Mouse (Mus musculus): ENCODE results near the gene Kcnma1. TPM values are rescaled to one million over a fixed set of nuclear protein-coding genes. Genes with fewer than 3 reads are reported as not detected.

Kcnma1 gene
- polyA plus RNA-seq, 1 experiment from 2014 or later: 6.0 TPM

DNA sequence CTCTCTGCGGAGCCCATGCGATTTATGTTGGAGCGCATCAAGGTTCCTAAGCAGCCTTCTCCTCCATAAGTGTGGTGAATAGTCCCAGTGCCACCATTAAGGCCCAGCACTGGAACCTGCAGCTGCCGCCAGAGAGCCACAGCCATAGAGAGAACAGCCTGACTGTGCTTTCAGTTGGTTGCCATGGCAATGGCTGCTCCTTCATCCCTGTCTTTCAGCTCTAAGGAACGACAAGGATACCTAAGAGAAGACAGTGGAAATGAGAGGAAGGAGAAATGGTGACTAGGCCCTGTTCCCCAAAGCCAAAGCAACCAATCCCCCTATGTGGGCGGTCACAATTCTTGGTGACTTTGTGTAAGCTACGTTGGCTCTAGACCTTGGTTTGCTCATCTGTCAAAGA lies 303.3 kb downstream of the Kcnma1 start:
- H3K9ac ChIP-seq (ENCODE audit: low read depth, low read length): no peak overlapping the region
- no peaks in the 10 kb centered on the region for H3K36me3 ChIP-seq (ENCODE audit: control insufficient read depth, insufficient read depth, low read length)
- H3K4me2 ChIP-seq (ENCODE audit: low read depth, low read length): no peak overlapping the region
- H3K27ac ChIP-seq (ENCODE audit: low read length): no peak overlapping the region
- no peaks in the 10 kb centered on the region for H3K27me3 ChIP-seq (replicated peaks; ENCODE audit: control insufficient read depth, insufficient read depth, low read length)
- no peaks in the 10 kb centered on the region for H3K9me3 ChIP-seq (ENCODE audit: control insufficient read depth, low read length)
- 79% methylated on average over 7 of the region's 7 CpGs for WGBS
- no peaks in the 10 kb centered on the region for H3K4me1 ChIP-seq (ENCODE audit: control insufficient read depth, insufficient read depth, low read length)
- no peak for ATAC-seq
- H3K4me3 ChIP-seq (ENCODE audit: low read length): no peak overlapping the region

- WGBS: 53% methylated on average over 10 of the region's 10 CpGs
- H3K4me3 ChIP-seq (ENCODE audit: low read length): no peak overlapping the region
- no peaks in the 10 kb centered on the region for H3K9me3 ChIP-seq (ENCODE audit: control insufficient read depth, low read length)
- no peaks in the 10 kb centered on the region for H3K27me3 ChIP-seq (replicated peaks; ENCODE audit: control insufficient read depth, insufficient read depth, low read length)
- no peaks in the 10 kb centered on the region for H3K4me1 ChIP-seq (ENCODE audit: control insufficient read depth, insufficient read depth, low read length)
- H3K36me3 ChIP-seq (ENCODE audit: control insufficient read depth, insufficient read depth, low read length): no peaks in the 10 kb centered on the region
- ATAC-seq: no peak
- no peak overlapping the region for H3K4me2 ChIP-seq (ENCODE audit: low read depth, low read length)
- no peak overlapping the region for H3K9ac ChIP-seq (ENCODE audit: low read depth, low read length)
- no peak overlapping the region for H3K27ac ChIP-seq (ENCODE audit: low read length)
These were observed 307.5 kb downstream of the Kcnma1 start for GRCm38 (mm10) chr14:23706837-23707236.

- no peaks in the 10 kb centered on the region for H3K27me3 ChIP-seq (replicated peaks; ENCODE audit: control insufficient read depth, insufficient read depth, low read length)
- H3K36me3 ChIP-seq (ENCODE audit: control insufficient read depth, insufficient read depth, low read length): no peaks in the 10 kb centered on the region
- WGBS: 65% methylated on average over 3 of the region's 3 CpGs
- H3K4me3 ChIP-seq (ENCODE audit: low read length): no peak overlapping the region
- no peak overlapping the region for H3K4me2 ChIP-seq (ENCODE audit: low read depth, low read length)
- no peak for ATAC-seq
- H3K4me1 ChIP-seq (ENCODE audit: control insufficient read depth, insufficient read depth, low read length): no peaks in the 10 kb centered on the region
- no peak overlapping the region for H3K27ac ChIP-seq (ENCODE audit: low read length)
- H3K9me3 ChIP-seq (ENCODE audit: control insufficient read depth, low read length): no peaks in the 10 kb centered on the region
- no peak overlapping the region for H3K9ac ChIP-seq (ENCODE audit: low read depth, low read length)
These were observed 308.6 kb downstream of the Kcnma1 start for GRCm38 (mm10) chr14:23705647-23706046.

DNA sequence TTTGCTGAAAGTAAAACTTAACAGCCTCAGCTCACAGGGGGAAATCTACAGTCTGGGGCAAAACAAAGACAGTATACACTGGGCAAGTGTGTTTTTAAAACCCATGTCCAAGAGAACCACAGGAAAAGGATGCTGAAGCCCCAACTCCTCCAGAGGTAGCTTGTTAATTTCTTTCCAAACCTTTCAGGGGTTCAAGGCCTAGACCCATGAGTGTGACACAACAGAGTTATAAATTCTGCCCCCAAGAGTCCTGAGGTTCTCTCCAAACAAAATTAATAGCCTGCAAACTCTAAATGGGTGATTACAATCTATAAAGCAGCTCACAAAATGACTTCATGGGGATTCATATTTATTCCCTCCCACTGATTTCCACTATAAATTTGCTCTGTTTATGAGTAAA lies 310.0 kb downstream of the Kcnma1 start:
- no peaks in the 10 kb centered on the region for H3K36me3 ChIP-seq (ENCODE audit: control insufficient read depth, insufficient read depth, low read length)
- H3K27ac ChIP-seq (ENCODE audit: low read length): no peak overlapping the region

DNA sequence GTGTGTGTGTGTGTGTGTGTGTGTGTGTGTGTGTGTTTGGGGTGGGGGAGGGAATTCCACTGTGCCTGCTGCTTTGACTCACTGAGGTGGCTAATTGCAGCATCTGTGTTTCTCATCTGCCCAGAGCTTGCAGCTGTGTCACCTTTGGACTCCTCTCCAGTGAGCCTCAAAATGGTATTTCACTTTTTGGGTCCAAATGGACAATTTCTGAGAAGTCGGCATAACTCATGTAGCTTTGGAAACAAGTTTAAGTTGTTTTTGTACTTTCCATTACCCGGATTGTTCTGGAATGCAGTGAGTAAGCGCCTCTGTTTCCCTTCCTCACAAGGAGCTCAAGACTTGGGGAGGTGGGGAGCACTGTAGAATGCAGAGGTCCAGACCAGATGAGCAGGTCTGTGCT lies 317.9 kb downstream of the Kcnma1 start:
- no peak overlapping the region for H3K9ac ChIP-seq (ENCODE audit: low read depth, low read length)
- WGBS: 67% methylated on average over 3 of the region's 3 CpGs
- ATAC-seq: no peak

More for the DNA sequence above, 310.0 kb downstream of the Kcnma1 start:
- H3K9ac ChIP-seq (ENCODE audit: low read depth, low read length): no peak overlapping the region
- H3K4me2 ChIP-seq (ENCODE audit: low read depth, low read length): no peak overlapping the region
- H3K9me3 ChIP-seq (ENCODE audit: control insufficient read depth, low read length): no peaks in the 10 kb centered on the region
- no peak overlapping the region for H3K4me3 ChIP-seq (ENCODE audit: low read length)
- H3K4me1 ChIP-seq (ENCODE audit: control insufficient read depth, insufficient read depth, low read length): no peaks in the 10 kb centered on the region
- no peak for ATAC-seq
- H3K27me3 ChIP-seq (replicated peaks; ENCODE audit: control insufficient read depth, insufficient read depth, low read length): no peaks in the 10 kb centered on the region

DNA sequence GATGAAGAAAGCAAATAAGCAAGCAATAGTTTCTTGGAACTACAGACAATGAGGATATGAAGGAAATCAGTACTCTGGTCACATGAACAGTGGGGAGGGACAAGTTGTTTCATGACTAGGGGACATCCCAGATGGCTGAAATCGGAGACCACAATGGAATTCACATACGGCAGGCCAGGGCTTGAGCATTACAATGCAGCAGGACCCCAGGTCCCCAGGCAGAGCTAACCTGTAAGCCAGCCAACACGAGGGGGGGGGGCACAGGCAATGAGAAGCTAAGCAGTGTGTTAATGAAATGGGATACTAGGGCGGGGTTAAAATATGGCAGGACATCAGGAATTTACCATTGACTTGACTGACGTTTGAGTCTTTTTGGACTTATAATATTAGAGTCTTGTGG lies 324.6 kb downstream of the Kcnma1 start:
- H3K9me3 ChIP-seq (ENCODE audit: control insufficient read depth, low read length): no peaks in the 10 kb centered on the region
- no peaks in the 10 kb centered on the region for H3K36me3 ChIP-seq (ENCODE audit: control insufficient read depth, insufficient read depth, low read length)
- H3K4me2 ChIP-seq (ENCODE audit: low read depth, low read length): no peak overlapping the region
- no peak overlapping the region for H3K9ac ChIP-seq (ENCODE audit: low read depth, low read length)
- H3K27ac ChIP-seq (ENCODE audit: low read length): no peak overlapping the region
- H3K4me3 ChIP-seq (ENCODE audit: low read length): no peak overlapping the region
- WGBS: 59% methylated on average over 5 of the region's 5 CpGs
- no peaks in the 10 kb centered on the region for H3K4me1 ChIP-seq (ENCODE audit: control insufficient read depth, insufficient read depth, low read length)
- ATAC-seq: no peak
- H3K27me3 ChIP-seq (replicated peaks; ENCODE audit: control insufficient read depth, insufficient read depth, low read length): no peaks in the 10 kb centered on the region

More for the DNA sequence above, 317.9 kb downstream of the Kcnma1 start:
- Histone ChIP-seq H3K4me3 (ENCODE audit: low read length) (no peak overlapping the region), H3K27me3 (replicated peaks; ENCODE audit: control insufficient read depth, insufficient read depth, low read length) (no peaks in the 10 kb centered on the region), H3K27ac (ENCODE audit: low read length) (no peak overlapping the region), H3K4me1 (ENCODE audit: control insufficient read depth, insufficient read depth, low read length) (no peaks in the 10 kb centered on the region), H3K36me3 (ENCODE audit: control insufficient read depth, insufficient read depth, low read length) (no peaks in the 10 kb centered on the region), H3K9me3 (ENCODE audit: control insufficient read depth, low read length) (no peaks in the 10 kb centered on the region), H3K4me2 (ENCODE audit: low read depth, low read length) (no peak overlapping the region)

- ATAC-seq: no peak
- H3K9me3 ChIP-seq (ENCODE audit: control insufficient read depth, low read length): no peaks in the 10 kb centered on the region
- no peaks in the 10 kb centered on the region for H3K4me1 ChIP-seq (ENCODE audit: control insufficient read depth, insufficient read depth, low read length)
- no peak overlapping the region for H3K4me3 ChIP-seq (ENCODE audit: low read length)
- H3K27ac ChIP-seq (ENCODE audit: low read length): no peak overlapping the region
- H3K9ac ChIP-seq (ENCODE audit: low read depth, low read length): no peak overlapping the region
- 60% methylated on average over 3 of the region's 3 CpGs for WGBS
- no peaks in the 10 kb centered on the region for H3K36me3 ChIP-seq (ENCODE audit: control insufficient read depth, insufficient read depth, low read length)
- H3K27me3 ChIP-seq (replicated peaks; ENCODE audit: control insufficient read depth, insufficient read depth, low read length): no peaks in the 10 kb centered on the region
- no peak overlapping the region for H3K4me2 ChIP-seq (ENCODE audit: low read depth, low read length)
These were observed 325.8 kb downstream of the Kcnma1 start for GRCm38 (mm10) chr14:23688513-23688912.

- Histone ChIP-seq H3K4me3 (ENCODE audit: low read length) (no peak overlapping the region), H3K36me3 (ENCODE audit: control insufficient read depth, insufficient read depth, low read length) (no peaks in the 10 kb centered on the region), H3K27me3 (replicated peaks; ENCODE audit: control insufficient read depth, insufficient read depth, low read length) (no peaks in the 10 kb centered on the region), H3K27ac (ENCODE audit: low read length) (no peak overlapping the region), H3K4me2 (ENCODE audit: low read depth, low read length) (no peak overlapping the region), H3K4me1 (ENCODE audit: control insufficient read depth, insufficient read depth, low read length) (no peaks in the 10 kb centered on the region), H3K9ac (ENCODE audit: low read depth, low read length) (no peak overlapping the region), H3K9me3 (ENCODE audit: control insufficient read depth, low read length) (no peaks in the 10 kb centered on the region)
- ATAC-seq: no peak
- WGBS: 41% methylated on average over 3 of the region's 3 CpGs
These were observed 329.7 kb downstream of the Kcnma1 start for GRCm38 (mm10) chr14:23684463-23685066.

DNA sequence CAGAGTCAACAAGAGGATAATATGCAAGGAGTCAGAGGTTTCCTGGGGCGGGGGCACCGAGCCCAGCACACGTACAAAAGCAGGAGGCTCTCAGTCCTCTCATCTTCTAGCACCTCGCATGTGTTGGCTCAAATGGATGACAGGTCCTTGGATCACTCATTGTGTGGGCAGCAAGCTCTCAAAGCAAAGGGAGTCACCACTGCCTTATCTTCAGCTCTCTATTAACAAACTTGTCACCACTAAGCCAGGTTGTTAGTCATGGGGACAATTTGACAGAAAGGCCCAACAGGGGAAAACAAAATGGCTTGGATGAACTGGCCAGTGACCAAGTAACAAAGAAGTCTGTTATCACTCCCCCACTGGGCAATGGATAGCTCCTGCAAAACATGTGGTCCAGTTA lies 331.5 kb downstream of the Kcnma1 start:
- 67% methylated on average over 4 of the region's 4 CpGs for WGBS
- Histone ChIP-seq H3K36me3 (ENCODE audit: control insufficient read depth, insufficient read depth, low read length) (no peaks in the 10 kb centered on the region), H3K9ac (ENCODE audit: low read depth, low read length) (no peak overlapping the region), H3K27me3 (replicated peaks; ENCODE audit: control insufficient read depth, insufficient read depth, low read length) (no peaks in the 10 kb centered on the region), H3K9me3 (ENCODE audit: control insufficient read depth, low read length) (no peaks in the 10 kb centered on the region), H3K4me2 (ENCODE audit: low read depth, low read length) (no peak overlapping the region), H3K27ac (ENCODE audit: low read length) (no peak overlapping the region), H3K4me3 (ENCODE audit: low read length) (no peak overlapping the region), H3K4me1 (ENCODE audit: control insufficient read depth, insufficient read depth, low read length) (no peaks in the 10 kb centered on the region)
- no peak for ATAC-seq

DNA sequence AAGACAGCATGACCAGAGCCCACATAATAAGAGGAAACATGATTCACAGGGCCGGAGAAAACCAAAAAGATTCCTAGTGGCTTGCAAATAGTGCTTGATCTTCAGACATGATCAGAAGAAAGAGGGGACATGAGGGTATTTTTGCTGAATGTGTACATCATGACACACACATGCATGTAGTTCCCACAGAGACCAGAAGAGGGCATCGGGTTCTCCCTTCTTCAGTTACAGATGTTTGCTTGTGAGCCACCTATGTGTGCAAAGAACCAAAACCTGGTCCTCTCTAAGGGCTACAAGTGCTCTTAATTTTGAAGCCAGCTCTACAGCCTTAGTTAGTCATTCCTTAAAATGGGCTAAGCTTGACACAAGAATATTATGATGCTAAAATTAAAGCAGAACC lies 334.9 kb downstream of the Kcnma1 start:
- H3K4me1 ChIP-seq (ENCODE audit: control insufficient read depth, insufficient read depth, low read length): no peaks in the 10 kb centered on the region
- no peak overlapping the region for H3K27ac ChIP-seq (ENCODE audit: low read length)
- no peaks in the 10 kb centered on the region for H3K9me3 ChIP-seq (ENCODE audit: control insufficient read depth, low read length)
- no peak overlapping the region for H3K9ac ChIP-seq (ENCODE audit: low read depth, low read length)
- H3K36me3 ChIP-seq (ENCODE audit: control insufficient read depth, insufficient read depth, low read length): no peaks in the 10 kb centered on the region
- no peak overlapping the region for H3K4me3 ChIP-seq (ENCODE audit: low read length)
- ATAC-seq: no peak
- no peak overlapping the region for H3K4me2 ChIP-seq (ENCODE audit: low read depth, low read length)
- no peaks in the 10 kb centered on the region for H3K27me3 ChIP-seq (replicated peaks; ENCODE audit: control insufficient read depth, insufficient read depth, low read length)
- 69% methylated on average over 2 of the region's 2 CpGs for WGBS
